Mouse (Mus musculus): ENCODE data around the gene Usb1.

GRCm38 (mm10) chr8:95302410-95302809, 29.7 kb upstream of the Usb1 start:
- TF ChIP-seq CTCF (IDR thresholded peaks at IDR 0.05; ENCODE audit: extremely low read depth, insufficient read depth, low read length) = peak; percentile 62
- TF ChIP-seq POLR2A (IDR thresholded peaks at IDR 0.05; ENCODE audit: extremely low read depth, insufficient read depth, low read length) = no peak
